ENCODE assay signal across 8 mouse cellular contexts in genomic region chr10:93161511-93162275, GRCm38 (mm10). TPM values are rescaled to one million over a fixed set of nuclear protein-coding genes. Genes with fewer than 3 reads are reported as not detected.
DNase-seq lines count a peak whose midpoint lies in the region; ATAC-seq lines count a peak whose summit lies in the region.

No protein-coding gene starts in this region.

- H3K4me1 ChIP-seq in forebrain, embryonic 12.5 days: peaks cover 37% of the 10 kb centered on the region

- H3K4me2 ChIP-seq in forebrain, embryonic 12.5 days: peak overlapping the region; percentile 74

- H3K27ac ChIP-seq in forebrain, embryonic 12.5 days: peak overlapping the region; percentile 100

- peak overlapping the region; percentile 97 for H3K4me3 ChIP-seq in forebrain, embryonic 12.5 days (replicated peaks)

- intact Hi-C loops in left cerebral cortex, postnatal 10 days (cut with DNase I): loop anchor here (5.0 to 10.0 kb wide), 6 partner anchors 51 to 293 kb away; partner anchors contain the start of gene Lta4h

- peak overlapping the region; percentile 98 for H3K9ac ChIP-seq in forebrain, embryonic 12.5 days

- ATAC-seq in forebrain, embryonic 12.5 days (ENCODE audit: low FRiP score): peak; percentile 37
- ATAC-seq in hematopoietic stem cell, adult 5-6 weeks (replicated peaks in 1 of 2; ENCODE audit: insufficient read depth in 1 of 2, low FRiP score in 2 of 2, low TSS enrichment in 1 of 2, low read depth in 1 of 2, poor library complexity in 2 of 2, severe bottlenecking in 2 of 2): peak; percentile 47 to 49

- no peaks in the 10 kb centered on the region for H3K36me3 ChIP-seq in forebrain, embryonic 12.5 days (replicated peaks)

- DNase-seq in left cerebral cortex, adult 11 months (ENCODE audit: low spot score): peak; percentile 42
- DNase-seq in left cerebral cortex, postnatal 10 days (ENCODE audit: extremely low spot score in 1 of 2, low spot score in 2 of 2): no peak
- peak; percentile 71 for DNase-seq in brain, adult 2 months (ENCODE audit: low read depth, low spot score)
- peak; percentile 45 for DNase-seq in layer of hippocampus, adult 9-11 months
- DNase-seq in lung, postnatal 36 days: peak; percentile 66
- DNase-seq in right cerebral cortex, postnatal 25 days: peak; percentile 62

- H3K9me3 ChIP-seq in forebrain, embryonic 12.5 days: no peaks in the 10 kb centered on the region

- under 1% methylated on average over 33 of the region's 33 CpGs for WGBS in forebrain, embryonic 12.5 days

- H3K27me3 ChIP-seq in forebrain, embryonic 12.5 days: no peaks in the 10 kb centered on the region

RNA-seq across cellular contexts. Expression of gene Cdk17, which starts 1.0 kb away (rescaled TPM):
- total RNA-seq in left cerebral cortex, postnatal 10 days (2021): 100 to 1,000 TPM; 141 to 150 TPM
- polyA plus RNA-seq in forebrain, embryonic 12.5 days (2016; fragmentation: Nextera tagmentation; extraction: Ambion mirVana): 44.6 and 45.7 TPM in 2 replicates
- total RNA-seq in hematopoietic stem cell, adult 5-6 weeks (2017): 131 and 146 TPM in 2 replicates

Comparison
In these comparisons a context has a peak if more than half of its experiments do, and no peak if none do; other contexts are left out.
1. DNase-seq: peak in left cerebral cortex, adult 11 months (single experiment), brain, adult 2 months (single experiment), layer of hippocampus, adult 9-11 months (single experiment), lung, postnatal 36 days (single experiment) and right cerebral cortex, postnatal 25 days (single experiment); none in left cerebral cortex, postnatal 10 days (0 of 2).